Mouse (Mus musculus) embryo, embryonic 11 days (tissue): ENCODE data around the gene Dhx57.
A peak's percentile ranks its signal among the peaks of the same experiment; 100 is the strongest.
"Not testable (repeated sequence)": the region's sequence is repeated elsewhere in the genome, so short reads cannot be mapped to it uniquely, and the experiment has no call there.

Experiments used
- DNase-seq: peaks from one replicate; pipeline ENCODE4 v3.0.0-alpha.2; 2015

Dhx57 gene

DNA sequence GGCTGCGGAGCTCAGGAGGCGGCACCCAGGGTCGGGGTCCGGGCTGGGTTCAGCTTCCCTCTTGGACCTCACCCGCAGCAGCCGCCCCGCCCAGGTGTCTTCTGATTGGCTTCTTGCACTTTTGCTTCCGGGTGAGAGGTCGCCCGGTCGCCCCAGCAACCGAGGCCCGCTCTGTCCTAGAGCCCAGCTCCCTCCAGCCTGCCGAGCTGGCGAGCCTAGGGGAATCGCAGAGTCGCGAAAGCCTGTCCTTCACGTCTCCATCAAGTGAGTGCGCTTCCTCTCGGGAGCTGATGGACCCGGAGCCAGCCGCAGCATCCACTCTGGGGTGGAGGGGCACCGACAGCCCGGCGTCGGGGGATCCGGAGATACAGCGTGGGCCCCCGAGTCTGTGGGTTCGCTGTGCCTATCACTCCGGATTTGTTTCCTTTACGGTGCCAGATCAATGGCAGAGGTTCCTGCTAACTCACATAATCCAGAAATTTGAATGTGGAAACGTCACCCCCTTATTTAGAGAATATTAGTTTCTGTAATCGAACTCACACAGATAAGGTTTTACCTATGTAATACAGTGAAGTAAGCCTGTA is at the start of gene Dhx57, which contains the start of gene Morn2:
TSS of gene Dhx57 (minus strand) at position 403 of the 584 bp plus-strand sequence.
TSS of gene Morn2 (plus strand) at position 130 of the 584 bp plus-strand sequence.
- peak; percentile 97 for DNase-seq

DNA sequence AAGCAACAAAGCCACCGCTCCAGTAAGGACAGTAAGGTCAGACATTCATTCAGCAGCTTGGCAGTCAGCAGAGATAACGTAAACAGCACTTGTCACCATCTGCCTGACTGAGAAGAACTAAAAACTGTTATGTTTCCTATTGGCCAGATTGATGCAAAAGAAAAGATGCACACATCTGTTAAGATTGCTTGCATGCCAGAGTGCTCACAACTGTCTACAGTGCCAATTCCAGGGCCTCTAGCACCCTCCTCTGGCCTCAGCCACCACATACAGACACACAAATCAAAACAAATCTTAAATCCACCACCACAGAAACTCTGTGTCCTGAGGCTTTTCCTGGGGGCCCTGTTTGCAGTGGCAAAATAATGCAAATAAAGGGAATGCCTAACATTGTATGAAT is 42.1 kb upstream of the Dhx57 start:
- DNase-seq: no peak

DNA sequence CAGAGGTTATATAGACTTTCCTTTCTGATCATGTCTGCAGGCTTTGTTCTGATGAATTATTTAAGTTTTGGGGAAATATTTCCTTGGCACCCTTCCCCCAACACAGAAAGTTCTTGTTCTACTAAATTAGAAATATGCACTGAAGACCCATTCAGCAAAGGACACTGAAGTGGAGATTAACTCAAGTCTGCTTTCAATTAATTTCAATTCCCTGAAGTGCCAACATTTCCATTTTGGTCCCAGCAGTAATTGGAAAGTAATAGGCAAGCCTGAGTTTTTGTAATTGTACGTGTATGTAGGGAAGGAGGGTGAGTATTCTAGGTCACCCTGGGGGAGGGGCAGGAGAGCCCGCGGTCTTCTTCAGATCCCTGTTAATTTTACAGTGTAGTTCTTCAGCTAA is 36.2 kb upstream of the Dhx57 start:
- DNase-seq: no peak

DNA sequence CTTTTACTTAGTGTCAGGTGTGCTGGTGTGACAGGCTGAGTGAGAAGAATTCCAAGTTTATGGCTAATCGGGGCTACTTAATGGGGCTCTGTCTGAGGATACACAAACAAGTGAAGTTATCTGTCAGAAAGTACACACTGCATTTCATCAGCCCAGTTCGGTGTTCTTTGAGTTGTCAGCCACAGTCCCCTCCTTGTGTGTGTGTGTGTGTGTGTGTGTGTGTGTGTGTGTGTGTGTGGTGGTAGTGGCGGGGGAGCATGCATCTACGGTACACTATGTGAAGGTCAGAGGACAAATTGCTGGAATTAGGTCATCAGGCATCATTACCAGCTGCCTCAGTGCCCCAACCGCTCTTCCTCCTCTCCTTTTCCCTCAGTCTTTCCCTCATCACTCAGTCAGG is 35.2 kb upstream of the Dhx57 start:
- DNase-seq: no peak

DNA sequence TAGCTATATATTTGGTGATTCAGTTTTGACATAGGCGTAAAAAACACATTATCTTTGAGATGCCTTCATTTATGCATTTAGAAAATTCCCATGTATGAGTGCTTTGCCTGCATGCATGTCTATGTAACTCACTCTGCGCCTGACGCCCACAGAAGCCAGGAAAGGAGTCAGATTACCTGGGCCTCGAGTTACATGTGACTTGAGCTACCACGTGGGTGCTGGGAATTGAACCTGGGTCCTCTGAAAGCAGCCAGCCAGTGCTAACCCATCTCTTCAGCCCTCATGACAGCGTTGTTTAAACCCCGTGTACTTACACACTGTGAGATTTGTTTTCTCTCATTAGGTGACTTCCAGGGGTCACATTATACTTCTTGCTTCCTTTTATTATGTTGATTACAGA is 34.2 kb upstream of the Dhx57 start:
- DNase-seq: no peak

- no peak for DNase-seq
These were observed 33.4 kb upstream of the Dhx57 start for GRCm38 (mm10) chr17:80323658-80324057.

DNA sequence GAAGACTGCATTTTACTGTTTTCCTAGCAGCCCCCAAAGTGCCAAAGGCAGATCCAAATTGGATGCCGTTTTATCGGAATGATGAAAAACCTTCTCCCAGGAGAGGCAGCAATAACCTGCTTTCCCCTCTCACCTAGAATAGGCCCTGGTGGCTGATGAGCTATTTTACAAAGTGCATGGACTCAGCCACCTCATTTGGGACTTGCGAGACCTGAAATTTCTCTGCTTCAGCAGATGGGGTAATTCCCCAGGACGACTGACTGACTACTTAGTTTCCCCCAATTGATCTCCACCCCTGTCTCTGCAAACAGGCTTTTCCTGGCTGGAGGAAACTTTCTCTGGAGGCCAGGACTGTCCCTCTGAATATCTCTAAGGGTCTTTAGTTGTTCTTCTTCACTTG is 32.7 kb upstream of the Dhx57 start:
- no peak for DNase-seq

- no peak for DNase-seq
These were observed 32.0 kb upstream of the Dhx57 start for GRCm38 (mm10) chr17:80322228-80322627.

DNA sequence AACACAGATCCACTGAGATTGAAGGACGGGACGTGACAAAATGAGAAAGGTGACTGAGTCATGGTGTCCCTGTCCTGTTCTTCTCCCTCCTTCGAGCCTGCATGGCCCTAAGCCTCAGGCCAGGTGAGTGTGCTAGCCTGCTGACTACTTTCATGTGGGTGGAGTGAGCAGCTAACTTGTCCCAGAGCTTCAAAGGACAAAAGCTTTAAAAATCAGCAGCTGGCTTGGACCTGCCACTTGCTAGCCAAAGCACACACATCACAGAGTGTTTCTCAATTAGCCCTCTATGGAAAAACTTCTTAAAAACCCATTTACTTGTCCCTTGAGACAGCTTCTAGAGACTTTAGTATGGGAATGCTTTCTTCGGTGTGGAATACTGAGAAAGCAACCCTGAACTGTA is 22.1 kb upstream of the Dhx57 start:
- no peak for DNase-seq

DNA sequence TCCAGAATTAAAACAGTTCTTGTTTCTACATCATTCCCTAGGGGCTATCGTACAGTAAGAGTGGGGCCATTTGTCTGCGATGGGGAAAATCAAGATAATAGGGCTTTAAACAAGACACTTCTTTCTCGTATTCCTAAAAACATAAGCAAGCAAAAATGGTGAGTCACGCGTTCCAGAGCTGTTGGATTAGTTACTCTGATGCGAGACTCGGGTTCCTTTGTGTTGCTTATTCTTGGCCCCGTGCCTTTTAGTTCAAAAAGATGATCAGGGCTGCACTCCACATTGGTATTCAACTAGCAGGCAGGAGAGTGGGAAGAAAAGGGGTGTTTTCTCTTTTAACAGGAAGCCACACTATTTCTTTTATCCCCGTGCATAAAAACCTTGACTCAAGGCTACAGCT is 21.5 kb upstream of the Dhx57 start:
- no peak for DNase-seq

DNA sequence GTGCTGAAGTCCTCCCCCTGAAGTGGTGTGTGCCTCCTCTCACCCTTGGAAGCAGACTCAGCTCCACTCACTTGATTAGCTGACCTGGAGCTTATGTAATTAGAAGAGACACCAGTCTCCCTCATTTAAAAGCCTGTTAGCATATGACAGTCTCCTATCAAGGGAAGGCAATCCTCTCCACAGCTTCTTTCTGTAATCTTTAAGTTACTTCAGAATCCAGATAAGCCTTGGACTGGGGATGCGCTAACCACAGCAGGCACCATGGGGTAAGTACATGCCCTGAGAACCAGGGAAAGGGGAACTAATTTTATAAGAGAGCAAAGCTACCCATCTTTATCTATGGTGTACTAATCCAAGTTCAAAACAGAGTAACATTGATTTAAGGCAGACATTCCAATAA is 17.0 kb upstream of the Dhx57 start, which contains the start of gene Arhgef33:
TSS of gene Arhgef33 (plus strand) at position 157 of the 400 bp plus-strand sequence.
- DNase-seq: no peak

DNA sequence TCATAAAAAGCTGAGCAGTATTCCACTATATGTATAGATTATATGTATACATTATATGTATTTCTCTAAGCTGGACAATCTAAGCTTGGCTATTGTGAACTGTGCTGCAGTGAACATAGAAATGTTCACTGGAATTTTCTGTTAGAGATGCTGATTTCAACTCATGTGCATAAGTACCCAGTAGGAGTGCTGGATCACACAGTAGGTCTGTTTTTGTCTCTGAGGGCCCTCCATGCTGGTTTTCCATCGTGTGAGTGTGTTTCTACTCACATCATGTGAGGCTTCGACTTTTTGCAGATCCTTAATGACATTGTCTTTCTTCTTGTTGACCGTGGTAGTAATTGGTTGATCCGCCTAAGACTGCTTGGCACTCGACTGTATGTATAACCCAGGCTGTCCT is 8.6 kb upstream of the Dhx57 start:
- no peak for DNase-seq

- DNase-seq: no peak
These were observed 5.0 kb upstream of the Dhx57 start for GRCm38 (mm10) chr17:80295258-80295657.

DNA sequence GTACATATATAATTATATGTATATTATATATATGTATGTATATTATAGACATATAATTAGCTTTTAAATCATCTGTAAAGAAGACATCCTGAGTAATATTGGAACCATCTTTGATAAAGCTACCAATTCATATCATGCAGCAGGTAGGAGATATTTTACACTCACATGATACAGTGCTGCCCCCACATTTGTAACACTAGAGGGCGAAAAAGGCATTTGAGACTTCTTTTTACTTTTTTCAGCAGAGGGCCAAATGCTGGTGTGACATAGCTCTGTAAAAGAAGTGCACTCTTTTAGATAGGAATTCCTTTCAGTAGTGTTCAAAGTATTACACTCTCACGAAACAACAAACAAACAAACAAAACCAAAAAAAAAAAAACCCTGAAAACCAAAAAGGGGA is 872 bp upstream of the Dhx57 start:
- peak; percentile 80 for DNase-seq

DNA sequence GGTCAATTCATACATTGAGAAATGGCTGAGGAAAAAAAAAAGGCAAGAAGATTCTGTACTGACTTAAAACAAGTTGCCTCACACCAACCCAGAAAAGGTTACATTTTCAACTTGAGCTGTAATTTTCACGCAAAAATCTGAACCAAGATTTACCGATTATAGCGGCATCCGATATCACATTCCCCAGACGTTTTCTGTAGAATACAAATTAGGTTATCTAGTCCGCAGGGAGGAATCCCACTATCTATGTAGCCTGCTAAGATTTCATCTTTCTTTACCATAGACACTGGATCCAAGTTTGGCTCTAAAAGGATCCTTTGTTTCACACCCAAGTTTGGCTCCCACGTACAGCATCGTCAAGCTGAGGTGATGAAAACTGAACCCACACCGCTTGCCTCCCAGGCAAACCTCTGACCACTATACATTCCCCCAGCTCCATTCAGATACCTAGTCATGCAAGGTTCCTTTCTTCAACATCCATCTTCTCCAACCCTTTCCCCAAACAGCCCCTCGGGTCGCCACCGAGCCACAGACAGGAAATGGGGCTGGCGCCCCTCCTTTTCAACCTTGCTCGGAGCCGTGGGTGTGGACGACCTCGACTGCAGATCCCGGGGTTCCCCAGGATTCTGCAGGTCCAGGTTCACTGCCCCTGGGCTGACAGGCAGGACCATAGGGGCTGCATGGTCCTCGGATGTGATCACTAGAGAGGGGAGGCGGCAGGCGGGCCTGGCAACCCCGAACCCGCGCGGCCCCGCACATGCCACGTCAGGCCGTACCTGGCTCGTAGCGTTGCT is 799 bp downstream of the Dhx57 start:
- no peak for DNase-seq

DNA sequence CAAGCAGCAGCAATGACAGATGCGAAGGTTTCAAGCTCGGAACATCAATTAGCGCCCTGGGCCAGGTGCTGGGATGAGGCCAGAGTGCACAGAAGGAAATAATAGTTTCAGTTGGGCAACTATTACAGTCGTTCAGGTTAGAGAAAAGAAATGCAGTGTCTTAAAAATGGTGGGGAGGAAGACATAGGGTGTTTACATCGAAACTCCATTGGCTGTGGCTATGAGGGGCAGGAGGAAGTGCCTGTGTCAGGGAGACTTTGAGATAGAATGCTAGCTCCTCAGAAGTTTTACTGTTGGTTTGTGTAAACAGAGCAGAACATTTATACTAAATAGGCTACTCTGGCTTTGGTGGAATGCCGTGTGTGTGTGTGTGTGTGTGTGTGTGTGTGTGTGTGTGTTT is 2.3 kb downstream of the Dhx57 start:
- DNase-seq: no peak

GRCm38 (mm10) chr17:80284446-80284845 is 5.8 kb downstream of the Dhx57 start:
- no peak for DNase-seq

GRCm38 (mm10) chr17:80279340-80280070 is 10.8 kb downstream of the Dhx57 start:
- DNase-seq: no peak

GRCm38 (mm10) chr17:80278255-80278654 is 12.0 kb downstream of the Dhx57 start:
- no peak for DNase-seq

DNA sequence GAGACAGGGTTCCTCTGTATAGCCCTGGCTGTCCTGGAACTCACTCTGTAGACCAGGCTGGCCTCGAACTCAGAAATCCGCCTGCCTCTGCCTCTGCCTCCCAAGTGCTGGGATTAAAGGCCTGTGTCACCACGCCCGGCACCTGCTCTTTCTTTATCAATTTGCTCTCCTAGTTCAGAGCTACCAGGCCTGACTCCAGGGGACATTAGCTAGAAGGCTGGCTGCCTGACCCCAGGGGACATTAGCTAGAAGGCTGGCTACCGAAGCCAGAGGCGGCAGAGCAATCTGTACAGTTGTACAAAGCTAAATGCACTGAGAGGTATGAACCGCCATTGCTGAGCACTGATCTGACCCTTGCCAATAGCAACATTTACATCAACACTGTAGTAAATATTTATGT is 19.7 kb downstream of the Dhx57 start:
- DNase-seq: not testable (repeated sequence)

DNA sequence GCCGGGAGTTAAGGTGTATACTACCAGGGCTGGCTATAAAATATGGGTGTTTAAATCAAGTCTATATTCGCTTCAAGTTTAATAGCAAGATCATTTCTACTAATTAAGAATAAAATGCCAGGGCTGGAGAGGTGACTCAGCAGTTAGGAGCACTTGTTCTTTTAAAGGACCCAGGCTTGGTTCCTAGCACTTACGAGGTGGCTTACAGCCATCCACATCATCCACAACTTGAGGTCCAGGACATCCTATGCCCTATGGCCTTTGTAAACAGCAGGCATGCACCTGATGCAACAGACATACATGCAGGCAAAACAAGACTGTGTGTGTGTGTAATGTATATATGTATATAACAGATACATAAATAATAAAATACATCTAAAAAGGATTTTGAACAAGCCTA is 22.1 kb downstream of the Dhx57 start:
- DNase-seq: no peak

DNA sequence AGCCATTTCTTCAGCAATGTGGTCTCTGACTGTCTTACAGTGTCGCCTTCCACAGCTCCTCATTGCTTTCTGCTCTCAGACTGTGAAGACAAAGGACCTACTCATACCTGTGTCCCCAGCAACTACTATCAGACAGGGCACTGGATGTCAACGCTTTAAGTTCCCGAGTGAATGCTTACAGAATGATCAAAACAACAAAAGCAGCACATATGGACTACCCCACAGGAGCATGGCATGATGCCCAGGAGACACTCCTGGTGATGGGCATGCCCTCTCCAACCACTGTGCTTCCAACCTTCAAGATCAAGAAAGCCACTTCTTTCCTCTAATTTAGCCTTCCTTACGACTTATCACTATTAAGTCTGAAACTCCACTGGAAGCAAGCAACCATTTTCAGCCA is 23.2 kb downstream of the Dhx57 start:
- no peak for DNase-seq

DNA sequence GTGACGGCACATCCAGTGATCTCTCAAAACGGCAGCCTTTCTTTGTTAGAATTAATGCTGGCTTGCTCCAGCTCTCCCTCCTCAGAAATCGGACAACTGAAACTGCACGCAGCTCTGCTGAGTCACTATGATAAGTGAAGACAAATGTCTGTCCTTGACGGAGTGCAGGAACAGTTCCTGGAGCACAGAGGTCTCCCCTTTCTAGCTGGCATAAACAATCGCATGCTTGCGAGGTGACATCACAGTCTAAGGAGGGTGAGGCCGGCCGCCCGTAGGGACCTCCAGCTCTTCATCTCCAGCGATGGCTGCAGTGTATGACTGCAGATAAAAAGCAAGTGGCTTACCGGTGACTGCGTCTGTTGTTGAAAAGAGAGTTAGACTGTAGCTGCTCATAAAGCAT is 35.1 kb downstream of the Dhx57 start:
- DNase-seq: peak; percentile 47

DNA sequence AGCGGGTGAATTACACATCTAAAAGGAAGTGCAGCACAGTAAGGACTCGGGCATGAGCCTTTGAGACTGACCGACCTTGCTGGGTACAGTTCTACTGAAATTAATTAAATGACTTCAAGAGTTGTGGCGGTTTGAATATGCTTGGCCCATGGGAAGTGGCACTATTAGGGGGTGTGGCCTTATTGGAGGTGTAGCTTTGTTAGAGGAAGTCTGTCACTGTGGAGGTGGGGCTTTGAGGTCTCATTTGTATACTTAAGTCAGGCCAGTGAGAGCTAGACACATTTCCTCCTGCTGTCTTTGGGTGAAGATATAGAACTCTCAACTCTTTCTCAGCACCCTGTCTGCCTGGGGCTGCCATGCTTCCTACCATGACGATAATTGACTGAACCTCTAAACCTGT is 35.9 kb downstream of the Dhx57 start:
- no peak for DNase-seq
